21 mouse cellular contexts compared by ENCODE assay signal in the genomic region with DNA sequence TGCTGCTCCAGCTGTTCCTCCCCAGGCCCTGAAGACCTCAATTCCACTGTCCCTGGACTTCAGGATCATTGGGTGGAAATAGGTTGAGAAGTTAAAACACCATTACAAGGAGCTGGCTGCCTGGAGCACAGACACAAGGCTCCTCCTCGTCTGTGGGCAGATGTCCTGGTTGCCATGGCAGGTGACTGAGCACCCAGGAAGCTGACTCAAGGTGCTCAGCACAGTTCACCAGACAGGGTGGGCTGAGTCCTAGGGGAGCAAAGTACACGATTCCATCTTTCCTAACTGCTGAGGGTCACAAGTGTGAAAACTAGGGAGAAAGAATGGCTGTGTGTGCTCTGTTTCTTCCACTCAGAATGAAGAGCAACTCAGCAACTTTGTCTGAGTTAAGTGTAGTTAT.
A peak's percentile ranks its signal among the peaks of the same experiment; 100 is the strongest.
DNase-seq lines count a peak whose midpoint lies in the region; ATAC-seq lines count a peak whose summit lies in the region.
"Had no signal": no experiment of that assay in that cellular context is flagged by ENCODE, and none has a peak within 500 bp of the region (broad histone marks: within the 10 kb centered on the region; RNA-seq: fewer than 3 reads in every experiment).

No protein-coding gene starts in this region.

- DNase-seq in heart, postnatal 25 days (ENCODE audit: low spot score), result no peak
- DNase-seq in kidney, postnatal 14 days, result peak; percentile 53
- DNase-seq in kidney, adult 8-10 months, result no peak
- DNase-seq in ovary, postnatal 36 days (ENCODE audit: low spot score), result peak; percentile 3
- DNase-seq in ovary, postnatal 14 days (ENCODE audit: low spot score), result no peak
- DNase-seq: adrenal gland, adult 2 months; adrenal gland, postnatal 25 days; cerebellum, adult 18-20 months; cerebellum, adult 9-11 months; cerebellum, postnatal 36 days; gastrocnemius, postnatal 10 days; heart, adult 2 months had no signal

- no peak overlapping the region for H3K4me2 ChIP-seq in heart, embryonic 12.5 days
- H3K4me2 ChIP-seq in forebrain, embryonic 16.5 days (ENCODE audit: low read length), result no peak overlapping the region
- H3K4me2 ChIP-seq: embryonic facial prominence, embryonic 15.5 days; heart, embryonic 13.5 days; hindbrain, embryonic 13.5 days had no signal

- H3K27ac ChIP-seq in heart, embryonic 12.5 days (ENCODE audit: poor library complexity, severe bottlenecking), result no peak overlapping the region
- no peak overlapping the region for H3K27ac ChIP-seq in forebrain, embryonic 16.5 days (ENCODE audit: low read length)
- H3K27ac ChIP-seq: embryonic facial prominence, embryonic 15.5 days; forebrain, embryonic 10.5 days; heart, adult 2 months; heart, embryonic 13.5 days; hindbrain, embryonic 13.5 days; hindbrain, postnatal 0 days had no signal

- intact Hi-C loops in heart, postnatal 25 days (cut with DNase I), result no loop called here

- 57% methylated on average over 2 of the region's 2 CpGs for WGBS in heart, embryonic 12.5 days
- WGBS in forebrain, embryonic 16.5 days, result 76% methylated on average over 2 of the region's 2 CpGs

- no peaks in the 10 kb centered on the region for H3K27me3 ChIP-seq in heart, embryonic 12.5 days (replicated peaks)
- H3K27me3 ChIP-seq in forebrain, embryonic 16.5 days (replicated peaks; ENCODE audit: control insufficient read depth, insufficient read depth, low read length), result no peaks in the 10 kb centered on the region
- H3K27me3 ChIP-seq: embryonic facial prominence, embryonic 15.5 days; heart, embryonic 13.5 days; hindbrain, embryonic 13.5 days had no signal

- peak overlapping the region; percentile 10; the same call in 1 of the 2 replicates for H3K9ac ChIP-seq in heart, embryonic 12.5 days
- no peak overlapping the region for H3K9ac ChIP-seq in forebrain, embryonic 16.5 days (replicated peaks; ENCODE audit: low read depth, low read length)
- H3K9ac ChIP-seq: embryonic facial prominence, embryonic 15.5 days; heart, embryonic 13.5 days; hindbrain, embryonic 13.5 days had no signal

- peaks cover 29% of the 10 kb centered on the region for H3K36me3 ChIP-seq in heart, embryonic 12.5 days
- no peaks in the 10 kb centered on the region for H3K36me3 ChIP-seq in forebrain, embryonic 16.5 days (ENCODE audit: control insufficient read depth, insufficient read depth)
- H3K36me3 ChIP-seq: embryonic facial prominence, embryonic 15.5 days had no signal

- H3K9me3 ChIP-seq in heart, embryonic 12.5 days (replicated peaks), result no peaks in the 10 kb centered on the region
- no peaks in the 10 kb centered on the region for H3K9me3 ChIP-seq in forebrain, embryonic 16.5 days (ENCODE audit: control insufficient read depth, low read length)
- H3K9me3 ChIP-seq: embryonic facial prominence, embryonic 15.5 days; forebrain, embryonic 10.5 days; heart, embryonic 13.5 days; hindbrain, embryonic 13.5 days had no signal

- H3K4me3 ChIP-seq in heart, embryonic 12.5 days, result no peak overlapping the region
- no peak overlapping the region for H3K4me3 ChIP-seq in forebrain, embryonic 16.5 days (replicated peaks; ENCODE audit: low read length)
- H3K4me3 ChIP-seq: embryonic facial prominence, embryonic 15.5 days; erythroblast, embryonic 14.5 days; forebrain, embryonic 10.5 days; heart, adult 2 months; heart, embryonic 13.5 days; hindbrain, embryonic 13.5 days had no signal

- peaks cover 39% of the 10 kb centered on the region for H3K4me1 ChIP-seq in heart, embryonic 12.5 days (replicated peaks)
- H3K4me1 ChIP-seq in forebrain, embryonic 16.5 days (replicated peaks; ENCODE audit: control insufficient read depth, insufficient read depth, low read length), result no peaks in the 10 kb centered on the region

- no peak for ATAC-seq in heart, embryonic 12.5 days (ENCODE audit: insufficient number of reproducible peaks, low FRiP score)
- no peak for ATAC-seq in forebrain, embryonic 16.5 days
- ATAC-seq: forebrain, embryonic 14.5 days; hindbrain, postnatal 0 days had no signal

Comparison
In these comparisons a context has a peak if more than half of its experiments do, and no peak if none do; other contexts are left out.
1. DNase-seq: peak in kidney, postnatal 14 days (single experiment) and ovary, postnatal 36 days (single experiment); none in heart, postnatal 25 days (single experiment), kidney, adult 8-10 months (0 of 2) and ovary, postnatal 14 days (single experiment).